ENCODE assay signal across 11 mouse cellular contexts in genomic region chr15:86477471-86477992, GRCm38 (mm10).
DNase-seq lines count a peak whose midpoint lies in the region; ATAC-seq and TF ChIP-seq lines count a peak whose summit lies in the region.
"Had no signal": no experiment of that assay in that cellular context is flagged by ENCODE, and none has a peak within 500 bp of the region (broad histone marks: within the 10 kb centered on the region; RNA-seq: fewer than 3 reads in every experiment).

No protein-coding gene starts in this region.

- peaks cover 56% of the 10 kb centered on the region for H3K4me1 ChIP-seq in hindbrain, embryonic 13.5 days (replicated peaks)
- no peaks in the 10 kb centered on the region for H3K4me1 ChIP-seq in hindbrain, embryonic 11.5 days (replicated peaks; ENCODE audit: control insufficient read depth, insufficient read depth, low read length)
- H3K4me1 ChIP-seq in kidney, embryonic 14.5 days (ENCODE audit: control insufficient read depth, insufficient read depth, low read length), result peaks cover 30% of the 10 kb centered on the region; the same call in 1 of the 2 replicates
- peaks cover 32% of the 10 kb centered on the region for H3K4me1 ChIP-seq in neural tube, embryonic 12.5 days
- no peaks in the 10 kb centered on the region for H3K4me1 ChIP-seq in liver, embryonic 11.5 days (replicated peaks; ENCODE audit: control insufficient read depth, insufficient read depth, low read length)

- DNase-seq in hindbrain, embryonic 11.5 days (ENCODE audit: low spot score), result no peak
- peak; percentile 90 for DNase-seq in brain, embryonic 14.5 days (ENCODE audit: low read depth)
- no peak for DNase-seq in adrenal gland, postnatal 25 days
- DNase-seq in liver, embryonic 11.5 days (ENCODE audit: low spot score), result no peak
- DNase-seq: adrenal gland, postnatal 14 days; heart, adult 2 months; lung, embryonic 14.5 days had no signal

- no peaks in the 10 kb centered on the region for H3K36me3 ChIP-seq in hindbrain, embryonic 13.5 days
- H3K36me3 ChIP-seq in hindbrain, embryonic 11.5 days (ENCODE audit: control insufficient read depth, insufficient read depth, low read length), result no peaks in the 10 kb centered on the region
- no peaks in the 10 kb centered on the region for H3K36me3 ChIP-seq in kidney, embryonic 14.5 days (ENCODE audit: control insufficient read depth, insufficient read depth, low read length)
- H3K36me3 ChIP-seq in neural tube, embryonic 12.5 days, result no peaks in the 10 kb centered on the region
- H3K36me3 ChIP-seq in liver, embryonic 11.5 days (ENCODE audit: control insufficient read depth, insufficient read depth, low read length), result no peaks in the 10 kb centered on the region

- no peak for TF ChIP-seq POLR2A in brain, embryonic 14.5 days (IDR thresholded peaks at IDR 0.05; ENCODE audit: borderline replicate concordance, extremely low read depth, insufficient read depth, insufficient read length, poor library complexity, severe bottlenecking)

- no peak overlapping the region for H3K4me2 ChIP-seq in hindbrain, embryonic 13.5 days
- no peak overlapping the region for H3K4me2 ChIP-seq in hindbrain, embryonic 11.5 days (replicated peaks; ENCODE audit: low read depth, low read length)
- H3K4me2 ChIP-seq in kidney, embryonic 14.5 days (replicated peaks; ENCODE audit: low read depth, low read length), result no peak overlapping the region
- no peak overlapping the region for H3K4me2 ChIP-seq in neural tube, embryonic 12.5 days (replicated peaks)
- no peak overlapping the region for H3K4me2 ChIP-seq in liver, embryonic 11.5 days
- H3K4me2 ChIP-seq: lung, embryonic 14.5 days had no signal

- 0 out of 2 replicates have a peak, but pooled peaks cover 3% of the 10 kb centered on the region for H3K27me3 ChIP-seq in hindbrain, embryonic 13.5 days
- no peaks in the 10 kb centered on the region for H3K27me3 ChIP-seq in hindbrain, embryonic 11.5 days (ENCODE audit: control insufficient read depth, insufficient read depth, low read length)
- H3K27me3 ChIP-seq in kidney, embryonic 14.5 days (ENCODE audit: control insufficient read depth, insufficient read depth, low read length), result no peaks in the 10 kb centered on the region
- 0 out of 2 replicates have a peak, but pooled peaks cover 3% of the 10 kb centered on the region for H3K27me3 ChIP-seq in neural tube, embryonic 12.5 days (replicated peaks)
- H3K27me3 ChIP-seq in liver, embryonic 11.5 days (replicated peaks; ENCODE audit: control insufficient read depth, insufficient read depth, low read length), result no peaks in the 10 kb centered on the region
- H3K27me3 ChIP-seq: megakaryocyte, embryonic 14.5 days had no signal

- peak overlapping the region; percentile 10; the same call in 1 of the 2 replicates for H3K27ac ChIP-seq in hindbrain, embryonic 13.5 days
- H3K27ac ChIP-seq in hindbrain, embryonic 11.5 days (ENCODE audit: low read depth, low read length), result no peak overlapping the region
- peak overlapping the region; percentile 37; the same call in 1 of the 2 replicates for H3K27ac ChIP-seq in kidney, embryonic 14.5 days (ENCODE audit: low read depth, low read length)
- H3K27ac ChIP-seq in neural tube, embryonic 12.5 days, result no peak overlapping the region
- H3K27ac ChIP-seq in liver, embryonic 11.5 days (ENCODE audit: low read depth, low read length), result no peak overlapping the region
- H3K27ac ChIP-seq: heart, adult 2 months had no signal

- no peak overlapping the region for H3K4me3 ChIP-seq in hindbrain, embryonic 13.5 days
- no peak overlapping the region for H3K4me3 ChIP-seq in hindbrain, embryonic 11.5 days (ENCODE audit: low read depth, low read length)
- H3K4me3 ChIP-seq in kidney, embryonic 14.5 days (ENCODE audit: low read length), result no peak overlapping the region
- H3K4me3 ChIP-seq in neural tube, embryonic 12.5 days, result no peak overlapping the region
- no peak overlapping the region for H3K4me3 ChIP-seq in liver, embryonic 11.5 days (ENCODE audit: low read depth, low read length)
- H3K4me3 ChIP-seq: heart, adult 2 months; megakaryocyte, embryonic 14.5 days had no signal

- no peak for ATAC-seq in hindbrain, embryonic 13.5 days (ENCODE audit: low FRiP score)
- no peak for ATAC-seq in hindbrain, embryonic 11.5 days (ENCODE audit: low FRiP score)
- peak; percentile 83 for ATAC-seq in kidney, embryonic 14.5 days (ENCODE audit: low FRiP score, low TSS enrichment)
- peak; percentile 61 for ATAC-seq in neural tube, embryonic 12.5 days (ENCODE audit: low FRiP score, low read depth)
- no peak for ATAC-seq in liver, embryonic 11.5 days (replicated peaks; ENCODE audit: low FRiP score)

- H3K9me3 ChIP-seq in hindbrain, embryonic 13.5 days, result no peaks in the 10 kb centered on the region
- H3K9me3 ChIP-seq in hindbrain, embryonic 11.5 days (ENCODE audit: control insufficient read depth, low read length), result no peaks in the 10 kb centered on the region
- H3K9me3 ChIP-seq in kidney, embryonic 14.5 days (ENCODE audit: control insufficient read depth, low read length), result no peaks in the 10 kb centered on the region
- no peaks in the 10 kb centered on the region for H3K9me3 ChIP-seq in neural tube, embryonic 12.5 days
- H3K9me3 ChIP-seq in liver, embryonic 11.5 days (ENCODE audit: control insufficient read depth, low read length), result no peaks in the 10 kb centered on the region
- H3K9me3 ChIP-seq: megakaryocyte, embryonic 14.5 days had no signal

- H3K9ac ChIP-seq in hindbrain, embryonic 13.5 days, result no peak overlapping the region
- no peak overlapping the region for H3K9ac ChIP-seq in hindbrain, embryonic 11.5 days (ENCODE audit: low read depth, low read length)
- H3K9ac ChIP-seq in kidney, embryonic 14.5 days (ENCODE audit: low read depth, low read length), result no peak overlapping the region
- H3K9ac ChIP-seq in neural tube, embryonic 12.5 days, result no peak overlapping the region
- H3K9ac ChIP-seq in liver, embryonic 11.5 days (ENCODE audit: low read depth, low read length), result no peak overlapping the region
- H3K9ac ChIP-seq: lung, embryonic 14.5 days had no signal

- no peak for TF ChIP-seq CTCF in brain, embryonic 14.5 days (IDR thresholded peaks at IDR 0.05; ENCODE audit: borderline replicate concordance, extremely low read depth, insufficient read depth, insufficient read length)

Comparison
In these comparisons a context has a peak if more than half of its experiments do, and no peak if none do; other contexts are left out.
1. H3K27ac ChIP-seq: peak in hindbrain, embryonic 13.5 days (single experiment) and kidney, embryonic 14.5 days (single experiment); none in hindbrain, embryonic 11.5 days (single experiment), neural tube, embryonic 12.5 days (single experiment) and liver, embryonic 11.5 days (single experiment).
2. ATAC-seq: peak in kidney, embryonic 14.5 days (single experiment) and neural tube, embryonic 12.5 days (single experiment); none in hindbrain, embryonic 13.5 days (single experiment), hindbrain, embryonic 11.5 days (single experiment) and liver, embryonic 11.5 days (single experiment).